Mouse (Mus musculus) liver, embryonic 14.5 days (tissue): ENCODE measurements at regions not wholly inside any gene's neighbourhood (a gene's known extent, or its start where the extent isn't known, plus 50 kb on each side); places are given as distances from the start of the nearest gene placed in this dataset.

Source experiments
- CTCF ChIP-seq: IDR thresholded peaks from 2 replicates; pipeline ENCODE4 v1.5.1; 2016; ENCODE audit warnings: antibody characterized with exemption, low read depth, control low read depth
- EP300 ChIP-seq: IDR thresholded peaks from 2 replicates; pipeline ENCODE4 v1.6.1; 2016; ENCODE audit warnings: antibody characterized with exemption, low read depth

DNA sequence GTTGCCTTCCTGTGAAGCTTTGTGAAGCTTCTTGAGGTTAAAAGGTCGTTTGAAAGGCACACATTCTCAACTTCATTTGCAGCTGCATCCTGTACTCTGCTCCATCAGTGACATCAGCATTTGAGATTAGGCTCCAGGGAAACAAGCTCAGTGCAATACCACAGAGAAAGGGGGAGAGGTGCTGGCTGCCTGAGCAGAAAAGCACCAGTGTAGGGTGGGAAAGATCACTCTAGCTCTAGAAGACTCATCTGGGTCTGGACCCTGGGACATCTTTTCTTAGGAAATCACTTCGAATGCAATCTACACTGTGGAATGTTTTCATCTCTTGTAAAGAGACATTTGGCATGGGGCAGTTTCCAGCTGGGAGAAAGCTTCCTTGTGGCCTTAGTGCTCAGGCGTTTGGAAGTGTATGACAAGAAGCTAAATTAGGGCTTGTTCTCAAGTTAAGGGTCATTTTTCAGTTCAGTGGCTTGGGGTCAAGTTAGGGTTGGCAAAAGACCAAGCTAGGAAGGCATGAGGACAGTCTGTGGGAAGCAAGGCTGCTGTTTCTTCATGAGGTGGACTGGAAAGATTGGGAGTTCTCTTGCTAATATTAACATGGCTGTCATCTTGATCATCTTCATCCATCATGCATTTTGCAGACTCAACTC lies 370.5 kb upstream of the Gm6657 start:
- TF ChIP-seq CTCF: no peak
- no peak for TF ChIP-seq EP300
